Mouse (Mus musculus) brain, embryonic 14.5 days (tissue): ENCODE results near the gene Ptgir.

Experiments used
- CTCF ChIP-seq: fragments of 200-500 bp; IDR thresholded peaks from 2 replicates; pipeline ENCODE4 v1.5.1; 2012; ENCODE audit warnings: inconsistent platforms, mild to moderate bottlenecking, moderate library complexity, borderline replicate concordance; ENCODE audit not compliant: insufficient read depth, insufficient read length; ENCODE audit errors: extremely low read depth
- POLR2A ChIP-seq: fragments of 200-500 bp; IDR thresholded peaks from 2 replicates; pipeline ENCODE4 v1.6.1; 2012; ENCODE audit warnings: mild to moderate bottlenecking, inconsistent platforms, borderline replicate concordance; ENCODE audit not compliant: poor library complexity, insufficient read depth, insufficient read length, severe bottlenecking; ENCODE audit errors: extremely low read depth

- TF ChIP-seq CTCF (no peak), POLR2A (no peak)
These were observed 20.4 kb upstream of the Ptgir start for GRCm38 (mm10) chr7:16885905-16886304.
